Mouse (Mus musculus): Measurements from ENCODE around the gene Rab8b.

- TF ChIP-seq POLR2A (IDR thresholded peaks at IDR 0.05; ENCODE audit: borderline replicate concordance, insufficient read depth, low read length) (no peak), CTCF (IDR thresholded peaks at IDR 0.05; ENCODE audit: borderline replicate concordance, insufficient read depth, low read depth, low read length) (no peak)
Observed at GRCm38 (mm10) chr9:66948536-66948935, 29.0 kb upstream of the Rab8b start.

Measured in cerebellum, adult 2 months (tissue).